Mouse (Mus musculus) hindbrain, postnatal 0 days (tissue): ENCODE measurements around the gene Nhsl1. TPM values are rescaled to one million over a fixed set of nuclear protein-coding genes. Genes with fewer than 3 reads are reported as not detected.
"Not testable (repeated sequence)": the region's sequence is repeated elsewhere in the genome, so short reads cannot be mapped to it uniquely, and the experiment has no call there.

Experiments used
- ATAC-seq: fragments of 200-750 bp; cut with Nextera tagmentation; 2 replicates; pipeline ENCODE4 v1.8.0; 2017; ENCODE audit warnings: mild to moderate bottlenecking, moderate TSS enrichment, moderate library complexity
- DNase-seq: peaks from one replicate; pipeline ENCODE4 v3.0.0-alpha.2; 2015; ENCODE audit warnings: low spot score
- H3K27ac ChIP-seq: fragments of 300-500 bp; sonication (generic); 2 replicates; pipeline ENCODE4 v1.5.1; 2014; ENCODE audit warnings: mild to moderate bottlenecking
- H3K27me3 ChIP-seq: fragments of 300-500 bp; sonication (generic); 2 replicates; pipeline ENCODE4 v1.6.1; 2014; ENCODE audit warnings: low read length, mixed read lengths; ENCODE audit not compliant: insufficient read depth
- H3K36me3 ChIP-seq: fragments of 300-500 bp; sonication (generic); 2 replicates; pipeline ENCODE4 v1.6.1; 2014; ENCODE audit warnings: low read length, mixed read lengths; ENCODE audit not compliant: insufficient read depth
- H3K4me1 ChIP-seq: fragments of 300-500 bp; sonication (generic); 2 replicates; pipeline ENCODE4 v1.6.1; 2014; ENCODE audit warnings: antibody characterized with exemption, low read length, mixed read lengths; ENCODE audit not compliant: insufficient read depth
- H3K4me2 ChIP-seq: fragments of 300-500 bp; sonication (generic); 2 replicates; pipeline ENCODE4 v1.6.1; 2014; ENCODE audit warnings: low read depth, mild to moderate bottlenecking, low read length, moderate library complexity, mixed read lengths
- H3K4me3 ChIP-seq: fragments of 300-500 bp; sonication (generic); 2 replicates; pipeline ENCODE4 v1.5.1; 2014; ENCODE audit warnings: low read length
- H3K9ac ChIP-seq: fragments of 300-500 bp; sonication (generic); replicated peaks from 2 replicates; pipeline ENCODE4 v1.6.1; 2014; ENCODE audit warnings: mild to moderate bottlenecking, low read length, moderate library complexity, mixed read lengths
- H3K9me3 ChIP-seq: fragments of 300-500 bp; sonication (generic); 2 replicates; pipeline ENCODE4 v1.6.1; 2016; ENCODE audit warnings: low read length, mixed read lengths
- CTCF ChIP-seq: IDR thresholded peaks from 2 replicates; pipeline ENCODE4 v1.5.1; 2016; ENCODE audit warnings: antibody characterized with exemption, control low read depth, low read depth
- WGBS: fragments of 180-500 bp; shearing (Covaris S2); extraction: QIAGEN DNeasy Blood & Tissue Kit; methylation state at CpG from one replicate; pipeline ENCODE4 v1.1.7; 2014; 5-methylcytosine and 5-hydroxymethylcytosine counted together
- polyA plus RNA-seq: library from polyadenylated mRNA; unstranded; fragments of >200 nt; fragmentation: Nextera tagmentation; extraction: Ambion mirVana; gene quantifications from 2 replicates; pipeline ENCODE4 v1.2.1, GENCODE M21; 2015
- total RNA-seq: library from RNA; depleted of rRNA; stranded (reverse); fragments of >200 nt; gene quantifications from 2 replicates; pipeline ENCODE4 v1.2.3, GENCODE M21; 2014

Nhsl1 gene
- total and polyA plus RNA-seq, 2 experiments from 2014 or later: 11.9 to 29.6 TPM

GRCm38 (mm10) chr10:18532293-18532692 is 213.5 kb downstream of the Nhsl1 start:
- H3K4me3 ChIP-seq: no peak overlapping the region
- 0 out of 2 replicates have a peak, but pooled peaks cover 2% of the 10 kb centered on the region for H3K4me1 ChIP-seq
- 77% methylated on average over 8 of the region's 8 CpGs for WGBS
- no peaks in the 10 kb centered on the region for H3K9me3 ChIP-seq
- no peak overlapping the region for H3K9ac ChIP-seq
- no peak for ATAC-seq
- TF ChIP-seq CTCF: no peak
- H3K4me2 ChIP-seq: no peak overlapping the region
- H3K36me3 ChIP-seq: peaks cover 15% of the 10 kb centered on the region; the same call in 1 of the 2 replicates
- H3K27ac ChIP-seq: no peak overlapping the region
- no peaks in the 10 kb centered on the region for H3K27me3 ChIP-seq
- DNase-seq: no peak

GRCm38 (mm10) chr10:18536889-18537288 is 218.1 kb downstream of the Nhsl1 start:
- no peak overlapping the region for H3K9ac ChIP-seq
- H3K4me3 ChIP-seq: no peak overlapping the region
- ATAC-seq (no peak), DNase-seq (no peak)
- TF ChIP-seq CTCF: no peak
- H3K4me1 ChIP-seq: no peaks in the 10 kb centered on the region
- H3K27ac ChIP-seq: no peak overlapping the region
- H3K36me3 ChIP-seq: peaks cover 12% of the 10 kb centered on the region; the same call in 1 of the 2 replicates
- no peaks in the 10 kb centered on the region for H3K9me3 ChIP-seq
- no peak overlapping the region for H3K4me2 ChIP-seq
- WGBS: 94% methylated on average over 2 of the region's 2 CpGs
- no peaks in the 10 kb centered on the region for H3K27me3 ChIP-seq

GRCm38 (mm10) chr10:18545309-18545708 is 226.5 kb downstream of the Nhsl1 start:
- 7% methylated on average over 13 of the region's 13 CpGs for WGBS

GRCm38 (mm10) chr10:18545813-18546235 is 227.0 kb downstream of the Nhsl1 start, which contains the start of gene Hebp2:
Gene Hebp2 (minus strand): TSS chr10:18546076.
- WGBS: 0% methylated on average over 22 of the region's 22 CpGs
- peak; percentile 89 for DNase-seq
- TF ChIP-seq CTCF: peak; percentile 90
- no peaks in the 10 kb centered on the region for H3K9me3 ChIP-seq
- ATAC-seq: peak; percentile 91
- H3K27ac ChIP-seq: peak within 1 kb of the TSS; percentile 52; the same call in 1 of the 2 replicates
- H3K4me2 ChIP-seq: peak within 1 kb of the TSS; percentile 84
- peak within 1 kb of the TSS; percentile 69 for H3K9ac ChIP-seq
- peak within 1 kb of the TSS; percentile 68 for H3K4me3 ChIP-seq
- H3K4me1 ChIP-seq: no peaks in the 10 kb centered on the region
- no peaks in the 10 kb centered on the region for H3K27me3 ChIP-seq
- peaks cover 4% of the 10 kb centered on the region; the same call in 1 of the 2 replicates for H3K36me3 ChIP-seq

More at GRCm38 (mm10) chr10:18545309-18545708, 226.5 kb downstream of the Nhsl1 start:
- no peak for TF ChIP-seq CTCF
- Histone ChIP-seq H3K27me3 (no peaks in the 10 kb centered on the region), H3K4me1 (no peaks in the 10 kb centered on the region), H3K4me3 (peak overlapping the region; percentile 68), H3K4me2 (peak overlapping the region; percentile 84), H3K9ac (peak overlapping the region; percentile 69), H3K9me3 (no peaks in the 10 kb centered on the region), H3K36me3 (peaks cover 5% of the 10 kb centered on the region; the same call in 1 of the 2 replicates), H3K27ac (peak overlapping the region; percentile 52; the same call in 1 of the 2 replicates)
- peak; percentile 1; the same call in 1 of the 2 replicates for ATAC-seq
- DNase-seq: no peak

- H3K9ac ChIP-seq: no peak overlapping the region
- 72% methylated on average over 4 of the region's 4 CpGs for WGBS
- H3K4me3 ChIP-seq: no peak overlapping the region
- no peak for ATAC-seq
- H3K4me1 ChIP-seq: no peaks in the 10 kb centered on the region
- no peaks in the 10 kb centered on the region for H3K27me3 ChIP-seq
- no peak overlapping the region for H3K4me2 ChIP-seq
- H3K27ac ChIP-seq: no peak overlapping the region
- no peak for TF ChIP-seq CTCF
- no peaks in the 10 kb centered on the region for H3K36me3 ChIP-seq
- H3K9me3 ChIP-seq: no peaks in the 10 kb centered on the region
- DNase-seq: no peak
Measured at GRCm38 (mm10) chr10:18547381-18547780, 228.6 kb downstream of the Nhsl1 start.

- Histone ChIP-seq H3K4me1 (no peaks in the 10 kb centered on the region), H3K36me3 (no peaks in the 10 kb centered on the region), H3K27me3 (no peaks in the 10 kb centered on the region), H3K9ac (peak overlapping the region; percentile 46), H3K4me3 (peak overlapping the region; percentile 45), H3K4me2 (peak overlapping the region; percentile 70), H3K27ac (peak overlapping the region; percentile 54), H3K9me3 (no peaks in the 10 kb centered on the region)
- DNase-seq (peak; percentile 72), ATAC-seq (peak; percentile 73)
- TF ChIP-seq CTCF: no peak
- 2% methylated on average over 35 of the region's 35 CpGs for WGBS
Measured at GRCm38 (mm10) chr10:18549321-18550216, 230.8 kb downstream of the Nhsl1 start.

GRCm38 (mm10) chr10:18559076-18559475 is 240.3 kb downstream of the Nhsl1 start:
- not testable (repeated sequence) for H3K4me2 ChIP-seq

More at GRCm38 (mm10) chr10:18559076-18559475, 240.3 kb downstream of the Nhsl1 start:
- not testable (repeated sequence) for H3K9me3 ChIP-seq, H3K36me3 ChIP-seq, H3K27ac ChIP-seq, H3K4me3 ChIP-seq, H3K4me1 ChIP-seq, DNase-seq, ATAC-seq, H3K27me3 ChIP-seq, H3K9ac ChIP-seq
- WGBS: 89% methylated on average over 9 of the region's 9 CpGs
